Mouse (Mus musculus) spleen, adult 2 months (tissue): ENCODE data around the gene Gm17535.
"Not testable (repeated sequence)": the region's sequence is repeated elsewhere in the genome, so short reads cannot be mapped to it uniquely, and the experiment has no call there.

Experiments used
- CTCF ChIP-seq: fragments of 200-500 bp; IDR thresholded peaks from 2 replicates; pipeline ENCODE4 v1.5.1; 2011; ENCODE audit warnings: mild to moderate bottlenecking, inconsistent platforms; ENCODE audit not compliant: insufficient read depth, insufficient read length, insufficient replicate concordance; ENCODE audit errors: extremely low read depth
- POLR2A ChIP-seq: fragments of 200-500 bp; IDR thresholded peaks from 2 replicates; pipeline ENCODE4 v1.6.1; 2011; ENCODE audit warnings: low read depth, low read length, inconsistent platforms

- TF ChIP-seq CTCF, POLR2A: not testable (repeated sequence)
Measured at GRCm38 (mm10) chr9:3017108-3017507, 17.3 kb upstream of the Gm17535 start, which contains the start of gene Gm10719.
